Mouse (Mus musculus) lung, adult 2 months (tissue): Measurements from ENCODE around the gene Rtcb. TPM values are rescaled to one million over a fixed set of nuclear protein-coding genes. Genes with fewer than 3 reads are reported as not detected.

Source experiments
- DNase-seq: peaks from one replicate; pipeline ENCODE4 v3.0.0; 2022
- H3K4me1 ChIP-seq: fragments of 200-500 bp; 2 replicates; pipeline ENCODE4 v1.6.1; 2011; ENCODE audit warnings: low read length; ENCODE audit not compliant: control insufficient read depth, insufficient read depth
- H3K4me3 ChIP-seq: fragments of 200-500 bp; replicated peaks from 2 replicates; pipeline ENCODE3; 2011; ENCODE audit warnings: low read depth, mild to moderate bottlenecking, control low read depth, low read length; ENCODE audit errors: extremely low read depth
- CTCF ChIP-seq: fragments of 200-500 bp; IDR thresholded peaks from 2 replicates; pipeline ENCODE4 v1.5.1; 2011; ENCODE audit warnings: mild to moderate bottlenecking, low read length, control low read depth; ENCODE audit not compliant: insufficient read depth
- POLR2A ChIP-seq: fragments of 200-500 bp; IDR thresholded peaks from 2 replicates; pipeline ENCODE4 v1.6.1; 2011; ENCODE audit warnings: low read depth, mild to moderate bottlenecking, control low read depth, low read length, borderline replicate concordance; ENCODE audit errors: extremely low read depth
- WGBS: fragments of 180-500 bp; shearing (Covaris S2); methylation state at CpG from one replicate; pipeline ENCODE4 v1.1.7; 2018; 5-methylcytosine and 5-hydroxymethylcytosine counted together
- polyA plus RNA-seq: library from polyadenylated mRNA; depleted of rRNA; stranded (reverse); fragments of >200 nt; gene quantifications from 2 replicates; pipeline ENCODE4 v1.2.3, GENCODE M21; 2012; rRNA removed

The Rtcb gene
- polyA plus RNA-seq = 41.2 and 66.0 TPM in 2 replicates

GRCm38 (mm10) chr10:85957464-85957950 lies at the start of gene Rtcb:
Gene Rtcb, minus strand, starts transcription at chr10:85957823.
- peak; percentile 97 for DNase-seq
- WGBS = under 1% methylated on average over 38 of the region's 38 CpGs
- Histone ChIP-seq H3K4me1 (peaks cover 3% of the 10 kb centered on the region; the same call in 1 of the 2 replicates), H3K4me3 (peak within 1 kb of the TSS; percentile 84)
- no peak for TF ChIP-seq CTCF
- TF ChIP-seq POLR2A = peak; percentile 86; the same call in 1 of the 2 replicates

- DNase-seq = no peak
- TF ChIP-seq CTCF (no peak), POLR2A (no peak)
- WGBS = 67% methylated on average over 5 of the region's 5 CpGs
- H3K4me1 ChIP-seq = no peaks in the 10 kb centered on the region
- H3K4me3 ChIP-seq = no peak overlapping the region
Observed at GRCm38 (mm10) chr10:86006455-86006854, 48.8 kb upstream of the Rtcb start.

- whole genome bisulfite sequencing = 94% methylated on average over 4 of the region's 4 CpGs
- Histone ChIP-seq H3K4me1 (no peaks in the 10 kb centered on the region), H3K4me3 (no peak overlapping the region)
- TF ChIP-seq CTCF (no peak), POLR2A (no peak)
- no peak for DNase-seq
Observed at GRCm38 (mm10) chr10:86000447-86000846, 42.8 kb upstream of the Rtcb start.

- Histone ChIP-seq H3K4me1 (no peaks in the 10 kb centered on the region), H3K4me3 (no peak overlapping the region)
- TF ChIP-seq CTCF (no peak), POLR2A (no peak)
- no peak for DNase-seq
- WGBS = 64% methylated on average over 5 of the region's 5 CpGs
Observed at GRCm38 (mm10) chr10:85994543-85995104, 37.0 kb upstream of the Rtcb start.

GRCm38 (mm10) chr10:85993836-85994235 lies 36.2 kb upstream of the Rtcb start:
- no peaks in the 10 kb centered on the region for H3K4me1 ChIP-seq
- no peak for DNase-seq
- H3K4me3 ChIP-seq = no peak overlapping the region
- no peak for TF ChIP-seq CTCF
- 86% methylated on average over 9 of the region's 9 CpGs for WGBS

GRCm38 (mm10) chr10:85992412-85992811 lies 34.8 kb upstream of the Rtcb start:
- Histone ChIP-seq H3K4me3 (no peak overlapping the region), H3K4me1 (no peaks in the 10 kb centered on the region)
- 67% methylated on average over 4 of the region's 4 CpGs for WGBS
- no peak for TF ChIP-seq CTCF
- no peak for TF ChIP-seq POLR2A
- no peak for DNase-seq

- DNase-seq = no peak
- TF ChIP-seq POLR2A (no peak), CTCF (no peak)
- no peaks in the 10 kb centered on the region for H3K4me1 ChIP-seq
- 59% methylated on average over 6 of the region's 6 CpGs for WGBS
- no peak overlapping the region for H3K4me3 ChIP-seq
Observed at GRCm38 (mm10) chr10:85989412-85990115, 31.9 kb upstream of the Rtcb start.

GRCm38 (mm10) chr10:85972915-85973314 lies 15.3 kb upstream of the Rtcb start:
- no peak overlapping the region for H3K4me3 ChIP-seq
- no peak for TF ChIP-seq CTCF
- no peak for TF ChIP-seq POLR2A
- 61% methylated on average over 4 of the region's 4 CpGs for WGBS
- DNase-seq = no peak
- H3K4me1 ChIP-seq = no peaks in the 10 kb centered on the region

GRCm38 (mm10) chr10:85971826-85972225 lies 14.2 kb upstream of the Rtcb start:
- WGBS = 89% methylated on average over 9 of the region's 9 CpGs
- TF ChIP-seq POLR2A (no peak), CTCF (no peak)
- no peak for DNase-seq
- no peak overlapping the region for H3K4me3 ChIP-seq
- no peaks in the 10 kb centered on the region for H3K4me1 ChIP-seq

- no peaks in the 10 kb centered on the region for H3K4me1 ChIP-seq
- no peak overlapping the region for H3K4me3 ChIP-seq
- no peak for DNase-seq
- TF ChIP-seq POLR2A = no peak
- no peak for TF ChIP-seq CTCF
- 38% methylated on average over 8 of the region's 8 CpGs for WGBS
Observed at GRCm38 (mm10) chr10:85969894-85970620, 12.4 kb upstream of the Rtcb start.
